In the genomic region with DNA sequence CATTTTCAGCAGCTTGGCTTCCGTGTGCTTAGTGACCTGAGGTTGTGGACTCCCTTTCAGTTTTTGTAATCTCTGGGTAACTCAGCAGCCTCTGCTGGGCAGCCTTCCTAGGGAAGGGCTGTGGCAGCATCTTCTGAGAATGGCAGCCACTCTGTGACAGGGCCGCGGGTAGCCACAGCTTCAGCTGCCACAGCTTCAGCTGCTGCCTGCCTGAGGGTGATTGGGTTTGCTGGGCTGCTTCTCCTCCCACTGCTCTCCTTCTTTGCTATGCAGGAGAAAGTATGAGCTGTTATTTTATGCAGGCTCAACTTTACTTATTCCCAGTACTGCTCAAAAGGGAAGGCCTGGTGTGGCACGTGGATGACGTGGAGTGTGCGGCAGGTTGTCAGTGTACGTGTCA, we compare ENCODE assay signal across 24 mouse cellular contexts. TPM values are rescaled to one million over a fixed set of nuclear protein-coding genes. Genes with fewer than 3 reads are reported as not detected.
"Had no signal": no experiment of that assay in that cellular context is flagged by ENCODE, and none has a peak within 500 bp of the region (broad histone marks: within the 10 kb centered on the region; RNA-seq: fewer than 3 reads in every experiment).

No protein-coding gene starts in this region.

- DNase-seq: retina, postnatal 1 day; right cerebral cortex, adult 18-20 months; right cerebral cortex, postnatal 14 days; right cerebral cortex, postnatal 25 days; right cerebral cortex, postnatal 4 days; spleen, adult 18-20 months; thymus, adult 18-20 months; thymus, adult 2 months; thymus, postnatal 14 days; thymus, postnatal 25 days; thymus, postnatal 36 days; thymus, postnatal 4 days had no signal

- H3K4me1 ChIP-seq: neural tube, embryonic 13.5 days; neural tube, embryonic 15.5 days; stomach, embryonic 15.5 days had no signal

- H3K27me3 ChIP-seq: neural tube, embryonic 13.5 days; neural tube, embryonic 15.5 days; stomach, embryonic 15.5 days had no signal

- H3K4me3 ChIP-seq: neural tube, embryonic 13.5 days; neural tube, embryonic 15.5 days; stomach, embryonic 15.5 days had no signal

- H3K36me3 ChIP-seq: neural tube, embryonic 13.5 days; neural tube, embryonic 15.5 days; stomach, embryonic 15.5 days had no signal

- H3K9me3 ChIP-seq: neural tube, embryonic 13.5 days; neural tube, embryonic 15.5 days; stomach, embryonic 15.5 days had no signal

- H3K9ac ChIP-seq: neural tube, embryonic 13.5 days; neural tube, embryonic 15.5 days; stomach, embryonic 15.5 days had no signal

- H3K27ac ChIP-seq: neural tube, embryonic 13.5 days; neural tube, embryonic 15.5 days; stomach, embryonic 15.5 days; stomach, postnatal 0 days had no signal

- H3K4me2 ChIP-seq: neural tube, embryonic 13.5 days; neural tube, embryonic 15.5 days; stomach, embryonic 15.5 days had no signal

RNA-seq across cellular contexts. Expression of a gene that starts 24.3 kb away (rescaled TPM):
- total RNA-seq: neutrophil, adult 5-6 weeks had no signal
- polyA plus RNA-seq: neural tube, embryonic 14.5 days; neural tube, embryonic 15.5 days; small intestine, adult 2 months; spleen, adult 2 months; stomach, embryonic 14.5 days; stomach, embryonic 16.5 days; stomach, postnatal 0 days had no signal

RNA-seq across cellular contexts. Expression of a gene that starts 28.2 kb away (rescaled TPM):
- total RNA-seq: neutrophil, adult 5-6 weeks had no signal
- polyA plus RNA-seq: stomach, embryonic 14.5 days; stomach, embryonic 16.5 days; stomach, postnatal 0 days had no signal

RNA-seq across cellular contexts. Expression of a gene that starts 52.5 kb away (rescaled TPM):
- total RNA-seq: neutrophil, adult 5-6 weeks had no signal
- polyA plus RNA-seq: spleen, adult 2 months had no signal

RNA-seq across cellular contexts. Expression of a gene that starts 52.8 kb away (rescaled TPM):
- total RNA-seq: neutrophil, adult 5-6 weeks had no signal
- polyA plus RNA-seq: neural tube, embryonic 13.5 days; small intestine, adult 2 months; spleen, adult 2 months; stomach, embryonic 14.5 days; stomach, embryonic 15.5 days; stomach, embryonic 16.5 days; stomach, postnatal 0 days; thymus, postnatal 0 days; urinary bladder, adult 2 months had no signal
